Mouse (Mus musculus): ENCODE data around the gene Dnm3. TPM values are rescaled to one million over a fixed set of nuclear protein-coding genes. Genes with fewer than 3 reads are reported as not detected.

Dnm3 gene
- polyA plus RNA-seq, 1 experiment from 2014 or later: 27.8 TPM

DNA sequence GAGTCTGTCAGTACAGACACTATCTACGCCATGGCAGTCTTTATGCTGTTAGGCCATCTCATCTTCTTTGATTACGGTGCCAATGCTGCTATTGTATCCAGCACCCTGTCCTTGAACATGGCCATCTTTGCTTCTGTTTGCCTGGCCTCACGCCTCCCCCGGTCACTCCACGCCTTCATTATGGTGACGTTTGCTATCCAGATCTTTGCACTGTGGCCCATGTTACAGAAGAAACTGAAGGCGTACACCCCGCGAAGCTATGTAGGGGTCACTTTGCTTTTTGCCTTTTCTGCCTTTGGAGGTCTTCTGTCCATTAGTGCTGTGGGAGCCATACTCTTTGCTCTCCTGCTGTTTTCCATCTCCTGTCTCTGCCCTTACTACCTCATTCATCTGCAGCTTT lies 507.0 kb downstream of the Dnm3 start:
- no peaks in the 10 kb centered on the region for H3K9me3 ChIP-seq
- no peak overlapping the region for H3K4me2 ChIP-seq (replicated peaks)
- ATAC-seq (ENCODE audit: low FRiP score, low read depth): no peak
- no peaks in the 10 kb centered on the region for H3K27me3 ChIP-seq (replicated peaks)
- peaks cover 6% of the 10 kb centered on the region; the same call in 1 of the 2 replicates for H3K36me3 ChIP-seq
- WGBS: 97% methylated on average over 9 of the region's 9 CpGs
- H3K4me1 ChIP-seq: peaks cover 12% of the 10 kb centered on the region
- H3K27ac ChIP-seq: no peak overlapping the region
- H3K9ac ChIP-seq: no peak overlapping the region
- H3K4me3 ChIP-seq: no peak overlapping the region

DNA sequence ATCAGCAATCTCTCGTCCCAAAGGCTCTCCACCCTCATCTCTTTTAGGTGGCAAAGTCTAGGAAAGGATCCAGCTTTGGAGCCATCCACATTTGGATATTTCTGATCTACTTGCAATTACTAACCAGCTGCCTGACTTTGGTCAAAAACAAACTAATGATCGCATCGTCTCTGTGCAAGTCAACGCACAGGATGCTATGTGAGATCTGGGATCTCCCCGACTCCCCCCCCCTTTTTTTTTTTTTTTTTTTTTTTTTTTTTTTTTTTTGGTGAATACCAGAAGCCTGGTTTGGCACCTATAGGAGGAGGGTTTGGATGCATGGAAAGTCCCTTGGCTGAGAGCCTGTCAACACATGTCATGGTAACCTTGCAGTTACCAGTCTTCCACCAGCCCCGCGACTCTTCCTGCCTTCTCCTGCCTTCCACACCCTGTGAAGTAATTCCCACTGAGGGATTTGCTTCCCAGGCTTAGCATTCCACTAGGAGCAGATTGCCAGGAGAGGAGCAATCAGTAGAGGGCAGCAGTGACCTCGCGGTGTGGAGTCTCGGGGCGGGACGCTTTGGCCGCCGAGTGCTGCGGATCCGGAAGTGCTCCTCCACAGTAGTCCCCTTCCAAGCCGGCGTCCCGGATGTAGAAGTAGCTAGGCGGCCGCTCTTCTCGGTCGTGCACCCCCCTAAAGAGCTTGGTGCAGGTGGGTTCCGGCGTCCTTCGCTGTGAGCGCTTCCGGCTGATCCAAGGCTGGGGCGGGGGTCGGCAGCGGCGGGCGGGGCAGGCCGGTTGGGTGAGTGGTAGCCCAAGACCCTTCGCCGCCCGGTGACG lies 509.0 kb downstream of the Dnm3 start, which contains the start of gene Pigc:
TSS of gene Pigc (plus strand) at position 598 of the 819 bp plus-strand sequence.
- Histone ChIP-seq H3K4me3 (peak within 1 kb of the TSS; percentile 54), H3K4me1 (peaks cover 12% of the 10 kb centered on the region), H3K9me3 (no peaks in the 10 kb centered on the region), H3K27me3 (replicated peaks) (no peaks in the 10 kb centered on the region), H3K4me2 (replicated peaks) (peak within 1 kb of the TSS; percentile 64), H3K9ac (peak within 1 kb of the TSS; percentile 64), H3K27ac (0 out of 2 replicates have a peak within 1 kb of the TSS, but pooled peaks have one; percentile 38), H3K36me3 (peaks cover 6% of the 10 kb centered on the region; the same call in 1 of the 2 replicates)
- peak; percentile 99 for ATAC-seq (ENCODE audit: low FRiP score, low read depth)
- WGBS: 5% methylated on average over 38 of the region's 38 CpGs

DNA sequence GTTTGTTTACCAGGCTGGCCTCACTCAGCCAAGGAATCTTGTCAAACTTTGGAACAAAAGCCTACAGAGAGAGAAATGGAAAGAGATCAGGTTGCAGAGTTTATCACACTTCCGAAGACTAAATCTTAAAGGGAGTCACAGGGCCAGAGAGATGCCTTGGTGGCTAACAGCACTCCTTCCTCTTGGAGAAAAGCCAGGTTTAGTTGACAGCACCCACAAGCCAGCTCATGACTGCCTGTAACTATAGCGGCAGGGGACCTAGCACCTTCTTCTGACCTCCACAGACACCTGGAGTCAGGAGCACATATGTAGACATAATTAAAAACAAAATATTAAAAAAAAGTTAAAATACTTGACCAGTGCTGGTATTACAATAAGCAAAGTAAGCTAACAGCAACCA lies 509.9 kb downstream of the Dnm3 start:
- H3K27ac ChIP-seq: no peak overlapping the region
- no peak overlapping the region for H3K4me2 ChIP-seq (replicated peaks)
- H3K9me3 ChIP-seq: no peaks in the 10 kb centered on the region
- 90% methylated on average over 2 of the region's 2 CpGs for WGBS
- no peak overlapping the region for H3K4me3 ChIP-seq
- H3K27me3 ChIP-seq (replicated peaks): no peaks in the 10 kb centered on the region
- no peak overlapping the region for H3K9ac ChIP-seq
- H3K4me1 ChIP-seq: peaks cover 12% of the 10 kb centered on the region
- peaks cover 6% of the 10 kb centered on the region; the same call in 1 of the 2 replicates for H3K36me3 ChIP-seq
- no peak for ATAC-seq (ENCODE audit: low FRiP score, low read depth)

DNA sequence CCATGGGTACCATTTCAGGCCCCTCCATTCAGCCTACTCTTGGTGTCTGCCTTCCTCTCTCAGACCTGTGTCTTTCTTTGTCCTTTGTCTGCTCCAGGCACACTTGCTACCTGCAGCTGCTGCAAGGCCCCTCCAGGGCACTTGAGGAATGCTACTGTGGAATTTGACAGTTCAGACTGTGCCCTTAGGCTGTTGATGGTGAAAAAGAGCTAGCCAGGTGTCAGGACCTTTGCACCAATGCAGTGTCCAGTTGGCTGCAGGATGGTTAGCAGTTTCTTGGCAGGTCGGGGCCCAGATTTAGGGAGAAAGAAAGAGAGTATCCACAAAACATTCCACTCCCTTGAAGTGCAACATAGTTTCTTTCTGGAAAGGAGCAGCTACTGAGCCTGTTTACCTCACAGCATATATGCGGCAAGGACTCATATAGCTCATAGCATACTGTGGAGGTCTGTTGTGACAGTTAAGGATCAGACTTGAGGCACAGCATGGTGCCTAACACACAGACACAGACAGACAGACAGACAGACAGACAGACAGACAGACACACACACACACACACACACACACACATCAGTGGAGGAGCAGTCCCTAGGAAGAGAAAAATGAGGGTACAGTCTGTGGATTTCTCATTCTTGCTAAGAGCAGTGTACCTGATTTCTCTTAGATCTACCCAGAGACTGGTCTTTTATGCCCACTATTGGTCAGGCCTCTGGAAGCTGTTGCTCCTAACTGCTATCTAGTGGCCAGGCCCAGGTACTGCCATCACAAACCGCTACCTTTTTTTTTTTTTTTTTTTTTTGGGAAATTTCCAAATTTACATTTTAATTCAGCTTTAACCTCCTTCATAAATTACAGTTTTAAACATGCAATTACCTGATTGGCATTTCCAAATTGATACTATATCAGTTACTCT lies 515.1 kb downstream of the Dnm3 start:
- Histone ChIP-seq H3K9ac (no peak overlapping the region), H3K4me2 (replicated peaks) (no peak overlapping the region), H3K4me1 (no peaks in the 10 kb centered on the region), H3K9me3 (no peaks in the 10 kb centered on the region), H3K27ac (no peak overlapping the region), H3K36me3 (no peaks in the 10 kb centered on the region), H3K27me3 (replicated peaks) (no peaks in the 10 kb centered on the region), H3K4me3 (no peak overlapping the region)
- ATAC-seq (ENCODE audit: low FRiP score, low read depth): 0 out of 2 replicates have a peak, but pooled peaks have one; percentile 52
- WGBS: 61% methylated on average over 3 of the region's 3 CpGs

DNA sequence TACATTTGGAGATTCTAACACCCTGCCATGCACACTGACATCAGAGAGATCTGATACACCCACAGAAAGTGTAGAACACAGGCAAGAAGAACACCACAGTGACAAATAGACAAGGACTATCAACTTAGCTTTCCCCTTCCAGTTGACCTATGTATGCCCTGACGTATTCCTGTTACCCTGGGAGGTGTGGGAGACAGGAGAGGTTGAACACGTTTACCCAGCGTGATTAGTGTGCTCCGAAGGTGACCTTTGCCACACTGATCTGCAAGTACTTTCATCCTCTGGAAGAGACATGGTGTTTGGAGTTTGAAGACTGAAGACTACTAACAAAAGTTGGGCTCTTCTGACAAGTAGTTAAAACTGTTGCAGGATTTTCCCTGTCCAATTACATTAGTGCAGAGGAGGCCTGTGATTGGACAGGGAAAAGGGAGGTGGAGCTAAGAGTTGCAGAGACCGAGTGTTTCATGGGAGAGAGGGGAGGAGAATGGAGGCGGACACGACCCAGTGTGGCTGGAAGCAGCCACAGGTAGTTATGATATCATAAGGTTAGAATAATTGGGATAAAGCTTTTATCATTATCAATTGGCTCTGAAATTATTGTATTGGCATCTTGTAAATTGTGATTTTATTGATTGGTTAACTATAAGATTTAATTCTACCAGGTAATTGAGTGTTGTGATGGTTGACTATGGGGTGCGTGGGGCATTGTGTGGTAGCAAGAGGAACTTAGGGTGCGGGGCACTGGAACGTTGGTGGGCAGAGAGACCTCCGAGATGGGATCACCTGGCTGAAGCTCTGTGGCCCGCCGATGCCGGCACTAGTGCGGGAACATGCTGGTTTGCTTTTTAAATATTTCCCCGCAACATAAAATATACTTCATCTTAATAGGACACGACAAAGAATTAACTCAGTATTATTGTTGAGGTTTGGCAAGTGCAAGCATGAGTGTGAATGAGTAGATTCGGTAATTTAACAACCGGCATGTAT lies 519.6 kb downstream of the Dnm3 start:
- H3K4me3 ChIP-seq: no peak overlapping the region
- 84% methylated on average over 19 of the region's 19 CpGs for WGBS

DNA sequence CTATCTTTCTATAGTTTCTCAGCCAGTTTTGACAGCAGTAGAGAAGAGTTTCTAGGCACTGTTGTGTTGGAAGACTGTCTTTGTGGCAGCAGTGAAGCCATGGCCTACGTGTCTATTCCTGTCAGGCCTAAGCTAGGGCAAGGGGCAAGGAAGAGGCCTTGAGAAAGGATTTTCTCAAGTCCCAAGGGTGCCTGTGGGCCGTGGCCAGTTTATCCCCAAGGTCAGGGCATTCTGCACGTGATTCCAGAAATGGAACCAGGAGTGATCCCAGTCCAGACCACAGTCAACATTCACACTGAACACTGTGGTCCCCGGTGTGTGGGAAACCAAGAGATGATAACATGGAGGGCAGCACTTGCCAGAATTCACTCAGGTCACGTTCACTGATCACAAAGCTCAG lies 522.0 kb downstream of the Dnm3 start:
- no peak overlapping the region for H3K4me3 ChIP-seq
- no peak overlapping the region for H3K27ac ChIP-seq
- H3K9me3 ChIP-seq: no peaks in the 10 kb centered on the region
- WGBS: 78% methylated on average over 5 of the region's 5 CpGs
- no peak overlapping the region for H3K9ac ChIP-seq
- no peaks in the 10 kb centered on the region for H3K36me3 ChIP-seq
- no peak overlapping the region for H3K4me2 ChIP-seq (replicated peaks)
- no peaks in the 10 kb centered on the region for H3K27me3 ChIP-seq (replicated peaks)
- no peak for ATAC-seq (ENCODE audit: low FRiP score, low read depth)
- no peaks in the 10 kb centered on the region for H3K4me1 ChIP-seq

More for the DNA sequence above, 519.6 kb downstream of the Dnm3 start:
- no peak overlapping the region for H3K4me2 ChIP-seq (replicated peaks)
- no peaks in the 10 kb centered on the region for H3K4me1 ChIP-seq
- no peaks in the 10 kb centered on the region for H3K9me3 ChIP-seq
- ATAC-seq (ENCODE audit: low FRiP score, low read depth): no peak
- H3K9ac ChIP-seq: no peak overlapping the region
- no peaks in the 10 kb centered on the region for H3K36me3 ChIP-seq
- no peaks in the 10 kb centered on the region for H3K27me3 ChIP-seq (replicated peaks)
- H3K27ac ChIP-seq: no peak overlapping the region

DNA sequence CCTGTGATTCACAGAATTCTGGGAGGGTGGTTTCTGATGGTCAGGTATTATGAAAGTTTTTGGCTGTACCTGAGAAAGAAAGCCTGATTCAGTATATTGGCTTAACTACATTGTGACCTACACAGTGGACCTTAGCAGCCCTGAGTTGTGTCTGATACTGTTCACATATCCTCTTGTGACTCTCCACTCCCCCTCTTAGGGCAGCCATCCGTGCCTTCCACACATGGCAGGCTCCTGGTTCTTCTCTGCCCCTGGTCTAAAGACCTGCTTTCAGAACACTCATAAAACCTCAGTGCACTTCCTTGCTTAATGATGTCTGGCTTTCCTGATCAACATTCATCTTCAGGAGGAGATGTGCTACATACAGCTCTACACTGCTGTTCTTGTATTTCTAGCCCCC lies 525.2 kb downstream of the Dnm3 start:
- Histone ChIP-seq H3K27ac (no peak overlapping the region), H3K4me3 (no peak overlapping the region), H3K9me3 (no peaks in the 10 kb centered on the region), H3K27me3 (replicated peaks) (no peaks in the 10 kb centered on the region), H3K9ac (no peak overlapping the region), H3K36me3 (no peaks in the 10 kb centered on the region), H3K4me1 (no peaks in the 10 kb centered on the region), H3K4me2 (replicated peaks) (no peak overlapping the region)
- ATAC-seq (ENCODE audit: low FRiP score, low read depth): no peak
- WGBS: 50% methylated on average over 1 of the region's 1 CpGs

DNA sequence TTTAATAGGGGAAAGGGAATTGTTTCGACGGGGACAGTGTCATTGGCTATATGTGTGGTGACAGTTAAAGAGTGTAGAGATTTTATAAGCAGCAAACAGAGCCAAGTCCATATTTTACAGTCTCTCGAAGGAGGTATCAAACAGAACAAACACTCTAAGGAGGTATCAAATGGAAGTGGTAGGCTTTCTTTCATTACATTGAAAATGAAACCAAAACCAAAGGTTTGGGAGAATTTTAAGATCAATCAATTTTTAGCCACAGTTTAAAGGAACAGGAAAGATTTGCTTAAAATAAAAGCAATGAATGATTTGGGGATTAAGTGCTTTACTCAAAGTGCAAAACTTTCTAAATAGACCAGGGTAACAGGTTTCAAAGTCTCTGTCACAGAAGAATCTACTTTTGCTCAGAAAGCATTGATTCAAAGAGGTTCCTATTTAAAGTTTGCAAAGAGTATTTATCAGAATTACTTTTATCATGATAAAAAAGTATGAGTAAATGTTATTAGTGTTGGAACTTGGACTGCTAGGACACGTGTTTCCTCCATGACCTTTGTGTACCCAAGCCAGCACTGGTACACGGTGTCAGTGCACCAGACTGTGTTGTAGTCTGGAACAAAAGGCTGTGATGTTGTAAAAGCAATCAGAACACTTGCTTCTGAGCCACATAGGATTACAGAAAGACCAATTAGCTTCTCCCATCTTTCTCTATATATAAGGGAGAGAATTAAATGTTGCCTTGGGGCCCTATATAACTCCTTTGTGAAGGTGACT lies 526.6 kb downstream of the Dnm3 start:
- no peak overlapping the region for H3K27ac ChIP-seq
- no peak overlapping the region for H3K9ac ChIP-seq
- H3K4me3 ChIP-seq: no peak overlapping the region
- no peak for ATAC-seq (ENCODE audit: low FRiP score, low read depth)
- WGBS: 80% methylated on average over 5 of the region's 5 CpGs
- no peaks in the 10 kb centered on the region for H3K36me3 ChIP-seq
- no peak overlapping the region for H3K4me2 ChIP-seq (replicated peaks)
- no peaks in the 10 kb centered on the region for H3K4me1 ChIP-seq
- H3K9me3 ChIP-seq: no peaks in the 10 kb centered on the region
- H3K27me3 ChIP-seq (replicated peaks): no peaks in the 10 kb centered on the region

DNA sequence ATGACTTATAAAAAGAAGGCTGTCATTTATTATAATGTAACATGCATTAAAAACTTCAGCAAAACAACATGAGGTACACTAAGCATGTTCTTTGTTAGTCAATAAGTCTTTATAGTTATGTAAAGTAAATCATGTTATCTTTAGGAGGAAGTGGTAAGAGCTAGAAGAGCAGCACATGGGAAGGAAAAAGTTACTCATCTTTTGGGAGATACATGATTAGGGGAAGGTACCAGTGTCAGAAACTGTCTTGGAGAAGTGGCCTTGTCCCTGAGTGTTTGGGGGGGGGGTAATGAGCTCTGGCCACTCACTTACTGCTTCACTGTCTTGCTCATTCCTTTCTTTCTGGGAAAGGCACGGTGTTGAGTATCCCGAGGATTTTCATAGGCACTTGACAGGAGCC lies 535.8 kb downstream of the Dnm3 start:
- no peaks in the 10 kb centered on the region for H3K27me3 ChIP-seq (replicated peaks)

More for the DNA sequence above, 535.8 kb downstream of the Dnm3 start:
- H3K4me3 ChIP-seq: no peak overlapping the region
- H3K4me1 ChIP-seq: no peaks in the 10 kb centered on the region
- WGBS: 76% methylated on average over 2 of the region's 2 CpGs
- H3K27ac ChIP-seq: no peak overlapping the region
- no peak overlapping the region for H3K9ac ChIP-seq
- H3K9me3 ChIP-seq: no peaks in the 10 kb centered on the region
- no peak overlapping the region for H3K4me2 ChIP-seq (replicated peaks)
- H3K36me3 ChIP-seq: no peaks in the 10 kb centered on the region
- ATAC-seq (ENCODE audit: low FRiP score, low read depth): no peak

Data from neural tube, embryonic 12.5 days (tissue).